Mouse (Mus musculus): ENCODE data around the gene Stxbp4. TPM values are rescaled to one million over a fixed set of nuclear protein-coding genes. Genes with fewer than 3 reads are reported as not detected.

Gene Stxbp4
- polyA plus RNA-seq, 1 experiment: 23.3 TPM

DNA sequence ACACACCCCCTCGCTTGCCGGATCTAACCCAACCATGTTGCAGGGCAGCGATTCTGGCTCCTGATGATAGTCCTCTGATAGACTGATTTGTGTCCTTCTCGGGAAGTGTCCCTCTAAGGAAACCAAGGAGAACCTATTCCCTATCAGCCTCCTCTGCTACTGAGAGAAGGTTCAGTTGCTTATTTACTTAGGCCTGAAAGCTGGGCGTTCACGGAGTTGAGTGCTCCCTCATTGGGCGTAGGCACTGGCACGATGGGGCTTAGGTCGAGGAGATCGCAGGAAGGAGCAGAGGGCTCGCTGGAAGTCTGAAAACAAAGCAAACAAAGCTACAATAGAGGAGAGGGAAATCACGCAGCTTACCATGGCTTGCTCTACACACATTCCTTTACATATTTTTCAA lies 19.6 kb upstream of the Stxbp4 start:
- Histone ChIP-seq H3K4me3 (ENCODE audit: insufficient read depth, low read length) (no peak overlapping the region), H3K4me1 (ENCODE audit: control insufficient read depth, insufficient read depth, low read length) (peaks cover 4% of the 10 kb centered on the region), H3K27ac (ENCODE audit: insufficient read depth, low read length) (no peak overlapping the region)
- no peak for TF ChIP-seq POLR2A (IDR thresholded peaks at IDR 0.05; ENCODE audit: low read depth, low read length)
- no peak for TF ChIP-seq CTCF (IDR thresholded peaks at IDR 0.05; ENCODE audit: borderline replicate concordance, insufficient read depth, low read length)

DNA sequence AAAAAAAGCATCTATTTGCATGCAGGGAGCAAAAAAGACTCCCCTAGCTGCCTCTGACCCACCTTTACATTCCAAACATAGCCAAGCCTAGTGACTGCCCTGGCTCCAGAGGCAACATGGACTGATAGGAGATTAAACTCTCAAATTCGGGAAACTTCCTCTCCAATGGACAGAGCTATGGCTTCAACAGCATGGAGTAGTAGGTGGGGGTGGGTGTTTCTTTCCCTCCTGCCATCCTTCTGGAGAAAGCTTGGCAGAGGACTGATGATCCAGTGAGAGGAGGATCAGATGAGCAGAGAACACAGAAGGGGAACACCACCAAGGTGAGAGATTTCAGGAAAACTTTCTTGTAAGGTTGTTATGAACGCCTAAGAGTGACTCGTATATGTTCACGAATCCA lies 14.7 kb upstream of the Stxbp4 start:
- no peak overlapping the region for H3K4me3 ChIP-seq (ENCODE audit: insufficient read depth, low read length)
- H3K27ac ChIP-seq (ENCODE audit: insufficient read depth, low read length): no peak overlapping the region
- H3K4me1 ChIP-seq (ENCODE audit: control insufficient read depth, insufficient read depth, low read length): peaks cover 3% of the 10 kb centered on the region; the same call in 1 of the 2 replicates
- TF ChIP-seq CTCF (IDR thresholded peaks at IDR 0.05; ENCODE audit: borderline replicate concordance, insufficient read depth, low read length) (no peak), POLR2A (IDR thresholded peaks at IDR 0.05; ENCODE audit: low read depth, low read length) (no peak)

DNA sequence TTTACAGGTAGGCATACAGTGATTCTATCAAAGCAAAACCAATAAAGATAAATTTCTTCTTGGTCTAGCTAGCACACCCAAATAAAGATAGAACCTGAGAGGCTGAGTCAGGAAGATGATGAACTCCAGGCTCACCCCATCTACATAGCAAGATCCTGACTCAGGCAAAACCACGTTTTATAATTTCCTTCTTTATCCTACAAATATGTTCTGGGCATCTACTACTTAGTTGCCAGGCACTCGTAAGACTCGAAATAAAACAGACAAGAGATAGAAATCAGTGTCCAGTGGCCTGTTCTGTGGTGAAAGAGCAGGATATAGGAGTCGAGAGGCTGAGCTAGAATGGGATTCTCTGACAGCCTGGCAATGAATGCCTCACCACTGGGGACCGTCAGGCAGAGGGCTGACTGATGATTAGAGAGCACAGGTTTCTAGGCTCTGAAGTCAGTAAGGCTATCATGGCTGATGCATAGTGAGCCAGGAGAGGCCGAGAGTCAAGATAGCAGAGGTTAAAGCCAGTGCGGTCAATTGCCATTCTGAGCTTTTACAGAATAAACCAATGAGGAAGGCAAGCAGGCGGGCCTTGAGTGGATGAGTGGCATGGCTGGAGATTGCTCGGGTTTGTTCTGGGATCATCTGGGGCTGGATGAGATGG lies 12.5 kb upstream of the Stxbp4 start:
- H3K4me3 ChIP-seq (ENCODE audit: insufficient read depth, low read length): no peak overlapping the region
- H3K4me1 ChIP-seq (ENCODE audit: control insufficient read depth, insufficient read depth, low read length): peaks cover 3% of the 10 kb centered on the region; the same call in 1 of the 2 replicates
- peak overlapping the region; percentile 74 for H3K27ac ChIP-seq (ENCODE audit: insufficient read depth, low read length)
- TF ChIP-seq POLR2A (IDR thresholded peaks at IDR 0.05; ENCODE audit: low read depth, low read length): no peak
- no peak for TF ChIP-seq CTCF (IDR thresholded peaks at IDR 0.05; ENCODE audit: borderline replicate concordance, insufficient read depth, low read length)

DNA sequence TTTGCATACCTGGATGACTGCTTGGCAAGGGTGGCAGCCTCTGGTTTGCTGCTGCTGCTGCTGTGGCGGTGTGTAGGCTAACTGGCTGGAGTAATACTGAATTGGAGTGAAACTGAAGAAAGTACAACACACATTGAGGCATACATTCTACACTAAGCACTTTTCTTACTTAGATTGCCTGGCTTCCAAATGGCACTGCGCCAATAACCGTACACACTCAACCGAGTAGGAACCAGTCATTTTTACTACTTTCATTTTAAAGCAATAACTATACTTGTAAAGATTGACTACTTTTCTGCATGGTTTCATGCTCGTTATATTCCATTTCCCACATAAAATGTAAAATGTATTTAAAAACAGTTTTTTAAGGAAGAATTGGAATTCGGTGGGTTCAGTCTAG lies 11.9 kb upstream of the Stxbp4 start:
- peaks cover 3% of the 10 kb centered on the region; the same call in 1 of the 2 replicates for H3K4me1 ChIP-seq (ENCODE audit: control insufficient read depth, insufficient read depth, low read length)
- peak overlapping the region; percentile 74; the same call in 1 of the 2 replicates for H3K27ac ChIP-seq (ENCODE audit: insufficient read depth, low read length)
- TF ChIP-seq POLR2A (IDR thresholded peaks at IDR 0.05; ENCODE audit: low read depth, low read length) (no peak), CTCF (IDR thresholded peaks at IDR 0.05; ENCODE audit: borderline replicate concordance, insufficient read depth, low read length) (no peak)
- no peak overlapping the region for H3K4me3 ChIP-seq (ENCODE audit: insufficient read depth, low read length)

DNA sequence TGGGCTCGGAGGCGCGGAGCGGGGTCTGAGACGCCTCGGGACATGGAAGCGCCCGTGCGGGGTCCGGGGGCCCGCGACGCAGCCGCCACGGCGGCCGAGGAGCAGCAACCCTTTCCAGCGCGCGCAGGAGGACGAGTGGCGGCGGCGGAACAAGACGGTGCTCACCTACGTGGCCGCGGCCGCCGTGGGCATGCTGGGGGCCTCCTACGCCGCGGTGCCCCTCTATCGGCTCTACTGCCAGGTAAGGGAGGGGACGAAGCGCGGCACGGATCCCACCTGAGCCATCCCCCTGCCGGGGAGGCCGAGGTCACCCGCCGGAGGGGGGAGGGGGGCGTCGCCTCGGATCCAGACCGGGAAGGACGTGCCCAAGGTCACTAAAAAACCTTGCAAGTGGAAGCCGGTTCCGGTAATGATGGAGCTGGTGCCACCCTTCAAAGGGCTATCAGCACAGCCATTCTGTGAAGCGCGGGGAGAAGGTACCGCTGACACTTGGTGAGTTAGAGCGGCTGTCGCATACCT lies 487 bp upstream of the Stxbp4 start:
- TF ChIP-seq POLR2A (IDR thresholded peaks at IDR 0.05; ENCODE audit: low read depth, low read length) (no peak), CTCF (IDR thresholded peaks at IDR 0.05; ENCODE audit: borderline replicate concordance, insufficient read depth, low read length) (no peak)
- no peaks in the 10 kb centered on the region; the same call in 1 of the 2 replicates for H3K4me1 ChIP-seq (ENCODE audit: control insufficient read depth, insufficient read depth, low read length)
- H3K4me3 ChIP-seq (ENCODE audit: insufficient read depth, low read length): peak overlapping the region; percentile 74
- peak overlapping the region; percentile 42 for H3K27ac ChIP-seq (ENCODE audit: insufficient read depth, low read length)

DNA sequence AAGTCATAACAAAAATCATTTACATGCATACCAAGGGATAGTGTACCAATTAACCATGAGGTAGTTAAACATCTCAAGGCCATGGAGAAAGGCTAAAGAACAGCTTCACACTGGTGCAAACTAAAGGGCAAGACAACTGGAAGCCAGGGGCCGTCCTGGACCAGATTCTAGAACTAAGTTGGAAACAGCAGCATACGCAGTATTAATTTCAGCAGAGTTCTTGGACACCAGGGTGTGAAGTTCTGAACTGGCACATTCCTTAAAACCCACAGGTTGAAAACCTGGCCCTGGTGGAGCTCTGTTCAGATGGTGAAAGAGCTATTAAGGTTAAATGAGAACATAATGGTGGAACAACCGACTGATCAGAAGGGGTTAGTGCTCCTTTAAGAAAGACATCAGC lies 3.2 kb downstream of the Stxbp4 start:
- no peak overlapping the region for H3K4me3 ChIP-seq (ENCODE audit: insufficient read depth, low read length)
- no peak overlapping the region for H3K27ac ChIP-seq (ENCODE audit: insufficient read depth, low read length)
- TF ChIP-seq CTCF (IDR thresholded peaks at IDR 0.05; ENCODE audit: borderline replicate concordance, insufficient read depth, low read length) (no peak), POLR2A (IDR thresholded peaks at IDR 0.05; ENCODE audit: low read depth, low read length) (no peak)
- H3K4me1 ChIP-seq (ENCODE audit: control insufficient read depth, insufficient read depth, low read length): no peaks in the 10 kb centered on the region; the same call in 1 of the 2 replicates

DNA sequence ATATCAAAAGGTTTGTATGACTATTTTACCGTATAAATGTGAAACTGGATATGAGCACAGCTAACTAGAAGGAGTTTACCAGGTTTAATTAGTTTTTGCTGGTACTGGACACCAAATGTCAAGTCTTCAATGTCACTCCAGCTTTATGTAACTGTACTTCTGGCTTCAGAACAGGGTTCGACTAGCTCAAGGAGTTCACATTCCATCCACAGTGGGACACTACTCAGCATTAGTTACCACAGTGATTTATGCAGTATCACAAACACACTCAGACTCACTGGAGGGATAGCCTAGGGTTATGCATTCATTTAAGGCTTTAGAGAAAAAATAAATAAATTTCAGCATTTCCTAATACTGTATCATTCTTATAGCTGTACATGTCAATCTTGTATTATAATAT lies 5.4 kb downstream of the Stxbp4 start:
- no peak for TF ChIP-seq POLR2A (IDR thresholded peaks at IDR 0.05; ENCODE audit: low read depth, low read length)
- H3K27ac ChIP-seq (ENCODE audit: insufficient read depth, low read length): no peak overlapping the region
- no peak overlapping the region for H3K4me3 ChIP-seq (ENCODE audit: insufficient read depth, low read length)
- no peaks in the 10 kb centered on the region for H3K4me1 ChIP-seq (ENCODE audit: control insufficient read depth, insufficient read depth, low read length)

DNA sequence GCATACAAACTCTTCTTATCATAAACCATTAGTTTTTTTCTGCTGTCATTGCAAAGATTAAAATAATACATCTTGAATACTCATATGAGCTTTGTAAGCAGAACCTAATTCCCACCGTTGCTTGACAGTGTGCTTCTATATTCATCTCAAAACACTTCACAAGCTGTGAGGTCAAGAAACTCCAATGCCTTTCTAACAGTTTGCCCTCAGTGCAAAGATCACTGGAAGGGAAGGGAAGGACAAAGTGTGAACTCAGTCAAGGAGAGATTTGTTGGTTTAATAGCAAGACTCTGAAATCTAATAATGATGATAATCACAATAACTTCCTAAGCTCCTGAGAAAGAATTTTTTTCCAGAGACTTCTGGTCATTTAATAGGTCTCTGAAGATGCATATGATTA lies 10.1 kb downstream of the Stxbp4 start:
- no peak for TF ChIP-seq POLR2A (IDR thresholded peaks at IDR 0.05; ENCODE audit: low read depth, low read length)
- no peak overlapping the region for H3K27ac ChIP-seq (ENCODE audit: insufficient read depth, low read length)
- H3K4me3 ChIP-seq (ENCODE audit: insufficient read depth, low read length): no peak overlapping the region
- no peaks in the 10 kb centered on the region for H3K4me1 ChIP-seq (ENCODE audit: control insufficient read depth, insufficient read depth, low read length)

DNA sequence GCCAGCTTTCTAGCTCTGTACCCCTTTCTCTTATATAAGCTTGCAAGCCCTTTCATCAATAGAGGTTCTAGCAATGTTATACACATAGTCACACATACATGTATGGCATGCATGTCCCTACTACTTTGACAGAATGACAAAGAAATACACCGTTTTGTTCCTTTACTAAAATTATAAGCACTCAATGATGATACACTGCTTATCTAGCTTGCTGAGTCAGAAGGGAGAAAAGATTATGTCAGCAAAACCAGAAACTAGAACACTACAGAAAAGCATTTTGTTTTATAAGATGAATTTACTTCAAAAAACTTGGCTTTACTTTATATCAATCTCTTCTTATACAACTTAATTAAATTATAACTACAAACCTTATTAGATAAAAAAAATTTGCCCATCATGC lies 12.7 kb downstream of the Stxbp4 start:
- no peaks in the 10 kb centered on the region for H3K4me1 ChIP-seq (ENCODE audit: control insufficient read depth, insufficient read depth, low read length)
- no peak for TF ChIP-seq POLR2A (IDR thresholded peaks at IDR 0.05; ENCODE audit: low read depth, low read length)
- no peak for TF ChIP-seq CTCF (IDR thresholded peaks at IDR 0.05; ENCODE audit: borderline replicate concordance, insufficient read depth, low read length)
- H3K27ac ChIP-seq (ENCODE audit: insufficient read depth, low read length): no peak overlapping the region
- no peak overlapping the region for H3K4me3 ChIP-seq (ENCODE audit: insufficient read depth, low read length)

DNA sequence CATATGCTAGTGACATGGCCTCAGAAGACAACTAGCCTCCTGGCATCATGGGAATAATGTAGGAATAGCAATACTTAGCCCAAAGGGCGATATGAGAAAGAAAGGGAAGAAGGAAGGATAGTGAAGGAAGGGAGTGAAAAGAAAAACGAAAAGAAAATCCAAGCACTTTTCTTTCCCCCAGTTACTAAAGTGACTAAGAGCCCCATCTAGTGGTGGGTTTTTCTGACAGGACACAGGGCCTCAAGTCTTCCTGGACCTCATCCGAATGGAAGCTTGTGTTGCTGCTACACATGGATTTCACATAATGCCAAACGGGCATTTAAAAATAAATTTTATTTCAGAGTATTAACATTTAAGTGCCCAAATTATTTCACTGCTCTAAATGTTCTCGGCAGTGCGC lies 14.4 kb downstream of the Stxbp4 start:
- no peaks in the 10 kb centered on the region for H3K4me1 ChIP-seq (ENCODE audit: control insufficient read depth, insufficient read depth, low read length)
- no peak overlapping the region for H3K4me3 ChIP-seq (ENCODE audit: insufficient read depth, low read length)
- TF ChIP-seq POLR2A (IDR thresholded peaks at IDR 0.05; ENCODE audit: low read depth, low read length): no peak
- no peak for TF ChIP-seq CTCF (IDR thresholded peaks at IDR 0.05; ENCODE audit: borderline replicate concordance, insufficient read depth, low read length)
- H3K27ac ChIP-seq (ENCODE audit: insufficient read depth, low read length): no peak overlapping the region

All from embryonic fibroblast, embryonic 13.5 days (primary cell).